Mouse (Mus musculus) thymus, adult 2 months (tissue): ENCODE measurements around the gene Diaph3.

Source experiments
- CTCF ChIP-seq: fragments of 200-500 bp; IDR thresholded peaks from 2 replicates; pipeline ENCODE4 v1.5.1; 2012; ENCODE audit warnings: mild to moderate bottlenecking, control low read depth, low read length, moderate library complexity, borderline replicate concordance; ENCODE audit not compliant: control insufficient read depth, poor library complexity, insufficient read depth; ENCODE audit errors: extremely low read depth
- POLR2A ChIP-seq: fragments of 200-500 bp; IDR thresholded peaks from 2 replicates; pipeline ENCODE4 v1.6.1; 2012; ENCODE audit warnings: mild to moderate bottlenecking, low read length, control low read depth, moderate library complexity; ENCODE audit not compliant: control insufficient read depth, poor library complexity, insufficient read depth; ENCODE audit errors: extremely low read depth

DNA sequence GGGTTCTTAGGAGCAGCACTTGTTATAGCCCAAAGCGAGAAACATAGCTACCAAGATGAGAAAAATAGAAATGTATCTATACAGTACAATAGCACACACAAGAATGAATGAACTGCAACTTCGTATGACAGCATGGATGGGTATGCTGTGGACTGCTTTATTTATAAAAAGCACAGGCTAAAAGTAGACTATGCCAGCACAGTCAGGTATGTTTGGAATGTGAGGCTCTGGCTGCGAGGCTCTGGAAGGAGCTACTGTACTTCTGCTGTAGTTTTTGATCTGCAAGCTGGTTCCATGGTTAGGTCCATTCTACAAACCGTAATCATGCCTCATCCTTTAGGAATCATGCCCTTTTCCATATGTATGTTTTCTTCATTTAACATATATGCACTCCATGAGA, 383.9 kb downstream of the Diaph3 start:
- TF ChIP-seq POLR2A (no peak), CTCF (no peak)
